Mouse (Mus musculus) right cerebral cortex, postnatal 14 days (tissue): Measurements from ENCODE around the gene Utrn.

Source experiments
- DNase-seq: peaks from one replicate; pipeline ENCODE4 v3.0.0; 2022

Utrn gene

DNA sequence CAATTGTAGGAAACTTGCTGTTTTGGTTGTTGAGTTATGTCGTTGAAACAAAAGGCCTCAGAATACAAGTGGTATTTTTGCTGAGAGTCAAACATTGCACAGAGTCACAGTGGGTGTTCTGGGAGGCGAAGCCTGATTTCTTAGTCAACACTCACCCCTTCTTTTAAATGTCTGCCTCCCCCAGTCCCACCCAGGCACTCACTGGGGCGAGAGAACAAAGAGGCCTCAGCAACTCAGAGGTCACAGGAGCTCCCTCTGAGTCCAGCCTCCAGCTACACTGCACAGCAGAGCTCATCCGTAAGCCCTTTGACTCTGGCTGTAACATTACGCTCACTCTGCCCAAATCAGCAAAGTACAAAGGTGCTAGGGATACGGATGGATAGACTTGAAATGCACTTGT lies 77.1 kb downstream of the Utrn start:
- no peak for DNase-seq

DNA sequence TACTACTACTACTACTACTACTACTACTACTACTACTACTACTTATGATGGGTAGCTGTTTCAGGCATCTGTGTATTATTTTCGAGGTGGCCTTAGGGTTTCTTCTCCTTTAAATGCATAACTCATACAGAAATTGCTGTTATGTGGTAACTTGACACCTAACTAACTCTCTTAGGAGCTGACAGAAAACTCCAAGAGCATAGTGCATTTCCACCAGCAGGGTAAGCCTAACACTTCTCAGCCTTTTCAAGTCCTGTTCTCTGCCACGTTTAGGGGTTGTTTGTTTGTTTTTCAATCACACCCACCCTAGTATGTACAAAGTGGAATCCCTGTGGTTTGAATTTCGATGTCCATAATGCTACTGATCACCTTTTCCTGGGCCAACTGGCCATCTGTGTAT lies 78.3 kb downstream of the Utrn start:
- no peak for DNase-seq

DNA sequence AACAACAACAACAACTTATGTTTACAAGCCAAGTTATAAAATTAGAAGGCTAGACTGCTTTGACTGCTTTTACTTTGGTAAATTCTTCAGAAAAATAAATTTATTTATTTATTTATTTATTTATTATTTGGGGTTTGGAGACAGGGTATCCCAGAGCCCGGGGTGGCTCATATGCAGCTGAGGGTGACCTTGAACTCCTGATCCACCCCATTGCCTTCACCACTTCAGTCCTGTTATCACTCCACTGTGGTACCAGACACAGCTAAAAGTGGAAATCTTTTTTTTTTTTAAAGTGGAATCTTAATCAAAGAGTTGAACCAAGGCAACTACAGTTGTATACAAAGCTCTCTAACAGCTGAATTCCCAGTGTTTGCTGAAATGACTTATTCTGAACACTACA lies 80.6 kb downstream of the Utrn start:
- no peak for DNase-seq

DNA sequence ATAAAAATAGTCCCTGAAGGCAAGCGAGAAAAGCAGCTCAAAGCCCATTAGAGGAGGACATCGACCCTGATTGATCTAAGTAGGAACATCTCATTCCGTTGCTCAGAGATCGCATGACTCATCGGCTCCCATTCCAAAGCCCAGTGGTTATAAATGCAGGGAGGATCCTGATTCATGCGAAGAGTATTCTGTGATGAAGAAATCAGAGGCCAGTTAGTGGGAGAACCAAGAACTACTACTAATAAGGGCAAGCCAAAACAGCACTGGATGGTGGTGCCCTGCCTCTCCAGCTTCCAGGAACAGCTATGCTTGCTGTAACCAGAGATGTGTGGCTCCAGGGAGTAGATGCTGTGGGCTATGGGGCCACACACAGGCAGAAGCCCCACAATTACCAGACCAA lies 81.2 kb downstream of the Utrn start:
- DNase-seq: no peak

DNA sequence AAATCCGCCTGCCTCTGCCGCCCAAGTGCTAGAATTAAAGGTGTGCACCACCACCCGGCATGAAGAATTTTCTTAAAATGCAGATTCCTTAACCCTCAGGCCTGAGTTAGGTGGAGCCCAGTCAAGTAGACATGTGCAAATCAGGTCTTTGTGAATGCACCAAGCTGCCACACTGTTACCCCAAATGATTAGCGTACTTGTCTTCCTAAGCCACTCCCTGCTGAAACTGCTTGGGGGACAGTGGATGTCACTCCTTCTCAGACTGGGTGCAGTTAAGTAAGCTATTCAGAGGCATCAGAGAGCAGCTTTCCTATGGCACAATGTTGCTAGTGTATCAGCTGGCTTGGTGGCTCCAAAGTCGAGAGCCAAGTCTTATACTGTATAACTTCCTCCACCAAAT lies 83.9 kb downstream of the Utrn start:
- no peak for DNase-seq

DNA sequence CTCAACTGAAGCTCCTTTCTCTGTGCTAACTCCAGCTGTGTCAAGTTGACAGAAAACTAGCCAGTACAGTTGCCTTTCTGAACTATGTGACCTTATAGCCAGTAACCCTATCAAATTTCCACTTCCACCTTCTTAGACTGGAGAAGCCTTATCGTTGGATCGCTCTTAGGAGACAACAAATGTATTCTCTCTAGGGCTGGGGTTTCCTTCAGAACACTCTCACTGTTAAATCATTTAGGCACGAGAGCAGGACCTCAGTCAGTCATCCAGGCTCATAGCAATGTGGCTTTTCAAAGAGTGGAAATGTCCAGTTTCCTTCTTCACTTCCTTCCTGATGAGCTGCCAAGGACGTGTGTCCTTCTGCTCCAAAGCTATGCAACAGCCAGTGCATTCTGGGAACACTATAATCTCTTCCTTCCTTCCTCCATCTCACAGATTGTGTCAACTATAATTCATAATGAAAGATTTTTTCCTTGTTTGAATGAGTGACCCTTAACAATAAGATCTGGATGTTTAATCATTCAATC lies 87.7 kb downstream of the Utrn start:
- DNase-seq: no peak

DNA sequence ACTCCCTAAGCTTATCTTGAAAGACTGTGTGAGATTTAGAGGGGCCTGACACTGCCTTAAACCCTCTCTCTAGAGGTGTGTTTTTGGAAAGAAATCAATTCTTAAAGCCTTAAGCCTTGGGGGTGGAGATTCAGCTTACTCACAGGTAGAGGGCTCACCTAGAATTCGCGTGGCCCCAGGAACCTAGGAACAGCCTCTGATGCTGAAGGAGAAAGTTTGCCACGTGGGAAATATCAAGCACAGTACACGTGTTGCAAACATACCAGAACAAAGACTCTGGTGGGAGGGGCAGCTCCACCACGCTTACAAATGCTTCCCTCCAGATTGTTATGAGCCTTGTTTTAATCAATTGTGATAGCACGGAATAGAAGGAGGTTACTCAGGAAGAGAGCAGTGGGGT lies 96.0 kb downstream of the Utrn start:
- no peak for DNase-seq

DNA sequence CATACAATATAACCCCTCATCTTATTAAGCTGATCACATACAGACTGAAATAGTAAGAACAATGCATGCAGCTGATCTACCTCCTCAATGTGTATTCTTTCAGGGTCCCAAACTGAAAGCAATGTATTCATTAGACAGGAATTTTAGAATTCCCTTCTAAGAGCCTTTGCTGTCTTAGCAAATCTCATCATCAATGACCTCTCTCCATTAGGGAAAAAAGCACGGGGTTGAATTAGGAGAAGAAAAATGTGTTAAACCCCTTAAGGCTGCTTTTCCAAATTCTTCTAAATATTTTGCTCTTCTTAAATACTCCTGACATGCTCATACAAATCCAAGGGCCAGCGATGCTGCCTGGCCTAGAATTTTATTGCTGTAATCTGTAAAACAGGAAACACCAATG lies 97.7 kb downstream of the Utrn start:
- DNase-seq: no peak

DNA sequence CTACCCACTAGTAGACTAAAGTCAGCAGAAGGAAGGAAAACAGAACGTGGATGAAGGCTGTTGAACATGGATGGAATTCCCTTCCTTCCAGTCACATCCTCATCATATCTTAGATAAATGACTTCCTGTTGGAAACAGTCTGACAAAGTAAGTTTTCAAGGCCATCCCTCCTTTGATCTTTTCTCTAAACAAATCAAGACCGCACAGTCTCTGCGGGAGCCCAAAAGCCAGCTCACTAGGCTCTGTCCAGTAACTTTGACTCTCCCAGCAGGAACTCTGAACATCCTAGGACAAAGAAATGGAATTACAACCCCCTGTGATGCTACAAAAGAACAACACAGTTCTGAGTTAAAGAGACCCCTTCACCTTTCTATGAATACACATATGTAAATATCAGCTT lies 106.5 kb downstream of the Utrn start:
- no peak for DNase-seq

DNA sequence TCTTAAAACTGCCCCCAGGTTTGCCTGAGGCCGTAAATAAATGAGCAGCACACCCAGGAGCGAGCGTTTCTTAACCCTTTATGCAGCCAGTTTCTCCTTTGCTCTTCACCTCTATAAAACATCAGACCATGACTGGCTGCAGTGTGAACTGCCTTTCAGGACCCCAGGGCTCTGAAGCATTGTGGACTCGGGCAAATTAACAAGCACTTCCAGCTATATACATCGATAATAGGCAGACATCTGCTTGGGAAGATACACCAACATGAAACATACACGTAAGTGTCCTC lies 110.5 kb downstream of the Utrn start:
- DNase-seq: no peak

DNA sequence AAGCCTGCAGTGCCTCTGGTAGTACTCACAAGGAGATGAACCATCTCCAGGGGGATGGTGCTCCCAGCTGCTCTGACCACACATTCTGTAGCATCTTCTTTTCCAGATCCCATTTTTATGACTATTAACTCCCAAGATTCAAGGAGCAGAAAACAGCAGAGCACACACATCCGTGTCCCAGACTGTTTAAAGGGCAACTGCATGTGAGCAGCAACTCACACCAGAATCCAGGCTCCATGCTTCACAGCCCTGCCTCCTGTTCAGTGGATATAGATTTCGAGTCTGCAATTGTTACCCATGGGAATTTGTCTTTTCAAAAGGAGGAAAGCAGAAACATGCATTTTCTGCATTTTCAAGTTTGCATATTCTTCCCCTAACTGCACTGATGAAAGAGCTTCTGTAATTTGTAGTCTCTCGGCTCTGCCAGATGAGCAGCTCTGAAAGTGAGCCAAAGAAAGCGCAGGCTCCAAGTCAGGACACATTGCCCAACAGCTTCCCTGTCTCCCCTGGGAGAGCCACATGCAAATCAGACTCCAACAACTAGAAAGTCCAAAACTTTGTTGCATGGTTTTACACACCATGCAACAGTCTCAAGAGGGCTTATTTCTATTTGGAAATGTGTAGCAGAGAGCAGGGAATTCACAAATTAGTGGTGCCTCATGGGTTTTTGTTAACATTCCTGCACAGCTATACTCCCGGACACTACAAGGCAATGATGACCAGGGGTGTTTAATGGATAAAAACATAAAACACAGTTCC lies 111.0 kb downstream of the Utrn start:
- no peak for DNase-seq

DNA sequence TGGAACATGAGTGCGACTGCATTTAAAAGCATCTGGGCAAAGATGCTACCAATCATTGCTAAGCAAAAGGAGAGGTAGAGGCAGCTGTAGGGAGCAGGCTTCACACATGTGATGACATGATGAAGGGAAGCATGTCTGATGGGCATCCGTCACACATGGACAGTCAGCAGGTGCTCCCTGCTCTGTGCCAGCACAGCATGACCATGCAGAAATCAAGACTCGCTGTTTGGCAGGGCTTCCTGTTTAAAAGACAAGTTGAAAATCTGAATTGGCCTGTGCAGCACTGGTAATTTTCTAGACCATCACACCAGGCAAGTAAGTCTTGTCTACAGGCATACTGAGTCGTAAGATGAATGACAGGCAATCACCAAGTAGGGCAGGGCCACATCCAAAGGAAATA lies 112.5 kb downstream of the Utrn start:
- DNase-seq: no peak

DNA sequence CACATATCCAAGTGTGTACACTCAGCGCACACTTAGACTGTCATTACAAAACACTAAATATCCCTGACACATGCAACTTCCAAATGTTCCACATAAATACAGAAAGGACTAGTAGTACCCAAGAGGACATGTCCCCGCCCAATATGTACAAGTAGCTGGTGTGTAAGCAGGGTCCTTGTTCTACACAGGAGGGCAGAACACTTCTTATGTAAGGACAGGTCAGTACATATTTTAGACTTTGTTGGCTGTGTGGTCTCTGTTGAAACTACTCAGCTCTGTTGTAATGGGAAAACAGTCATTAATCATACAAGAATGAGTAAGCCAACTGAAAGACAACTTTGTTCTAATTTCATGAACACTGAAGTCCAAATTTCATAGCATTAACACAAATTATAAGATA lies 114.3 kb downstream of the Utrn start:
- no peak for DNase-seq

DNA sequence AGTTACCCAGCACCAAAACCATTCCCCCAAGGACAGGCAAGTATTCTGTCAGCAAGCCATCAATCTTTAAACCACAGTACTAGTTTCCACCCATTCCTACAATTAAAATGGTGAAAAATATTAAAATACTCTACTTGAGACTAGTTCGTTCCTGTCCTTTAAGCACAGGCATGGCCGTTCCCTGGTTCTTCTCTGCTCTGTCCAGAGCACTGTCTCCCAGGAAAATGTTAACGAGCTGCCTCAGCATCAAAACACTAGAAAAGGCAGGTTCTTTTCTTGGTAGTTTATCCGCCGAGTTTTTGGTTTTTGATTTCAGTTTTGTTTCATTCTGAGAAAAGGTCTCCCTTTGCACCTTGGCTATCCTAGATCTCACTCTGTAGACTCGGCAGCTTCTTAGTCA lies 115.0 kb downstream of the Utrn start:
- DNase-seq: no peak

DNA sequence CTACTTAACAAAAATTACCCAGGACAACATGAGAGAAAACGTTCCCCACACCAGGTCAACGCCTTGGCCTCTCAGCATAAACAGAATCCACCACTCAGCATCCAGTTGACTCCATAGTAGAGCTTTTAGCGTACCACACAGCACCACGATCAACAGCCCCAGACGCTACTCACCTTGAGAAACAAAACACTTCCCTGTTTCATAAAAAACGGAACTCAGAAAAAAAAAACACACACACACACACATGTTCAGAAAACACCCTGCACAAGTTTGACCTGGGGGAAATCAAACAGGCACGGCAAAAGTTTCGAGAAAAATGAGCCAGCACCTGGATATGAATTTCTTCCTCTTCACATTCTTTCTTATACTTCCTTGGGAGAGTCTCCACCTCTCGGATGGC lies 125.4 kb downstream of the Utrn start:
- no peak for DNase-seq

DNA sequence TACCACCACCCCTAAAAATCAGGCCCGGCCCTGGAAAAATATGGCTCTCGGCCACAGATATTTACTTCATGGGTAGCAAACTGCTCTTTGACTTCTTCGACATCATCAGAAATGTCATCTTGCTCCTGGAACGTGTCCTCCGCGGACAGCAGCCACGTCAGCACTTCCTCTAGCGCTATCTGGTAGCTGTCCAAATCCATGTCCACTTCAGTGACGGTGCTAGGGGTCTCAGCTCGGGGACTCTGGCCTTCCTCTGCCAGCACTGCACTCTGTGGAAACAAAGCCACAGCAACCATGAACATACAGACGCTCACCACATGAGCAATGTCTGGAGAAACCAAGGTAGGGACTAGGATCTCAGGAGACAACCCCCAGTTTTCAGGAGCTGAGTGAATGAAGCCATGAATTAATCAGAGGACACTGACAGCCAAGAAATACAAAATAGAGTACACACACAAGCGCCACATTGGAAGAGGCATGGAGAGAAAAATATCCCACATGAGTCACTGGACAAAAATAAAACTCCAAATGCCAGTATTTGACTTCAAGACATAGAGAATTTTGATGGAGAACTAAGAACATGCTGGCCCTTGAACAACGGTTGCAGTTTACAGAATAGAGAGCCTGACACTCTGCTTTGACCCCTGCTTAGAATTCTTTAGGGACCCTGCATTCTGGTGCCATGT lies 129.7 kb downstream of the Utrn start:
- DNase-seq: no peak

DNA sequence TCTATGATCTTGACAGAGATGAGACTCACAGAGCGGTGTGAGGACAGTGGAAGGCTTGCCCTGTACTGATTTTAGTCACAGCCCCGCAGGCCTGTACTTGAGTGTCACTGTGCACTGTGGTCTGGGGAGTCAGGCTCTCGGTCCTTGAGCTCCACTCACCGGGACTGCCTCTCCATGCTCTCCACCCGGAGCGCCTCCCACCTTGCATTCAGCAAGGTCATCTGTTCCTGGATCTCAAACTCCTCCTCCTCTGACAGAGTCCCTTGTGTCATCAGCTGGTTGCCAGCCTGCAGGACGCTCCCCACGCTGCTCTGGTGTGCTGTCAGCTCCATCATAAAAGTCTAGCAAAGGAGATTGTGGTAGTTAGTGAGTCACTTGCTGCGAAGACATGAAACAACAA lies 131.2 kb downstream of the Utrn start:
- no peak for DNase-seq

DNA sequence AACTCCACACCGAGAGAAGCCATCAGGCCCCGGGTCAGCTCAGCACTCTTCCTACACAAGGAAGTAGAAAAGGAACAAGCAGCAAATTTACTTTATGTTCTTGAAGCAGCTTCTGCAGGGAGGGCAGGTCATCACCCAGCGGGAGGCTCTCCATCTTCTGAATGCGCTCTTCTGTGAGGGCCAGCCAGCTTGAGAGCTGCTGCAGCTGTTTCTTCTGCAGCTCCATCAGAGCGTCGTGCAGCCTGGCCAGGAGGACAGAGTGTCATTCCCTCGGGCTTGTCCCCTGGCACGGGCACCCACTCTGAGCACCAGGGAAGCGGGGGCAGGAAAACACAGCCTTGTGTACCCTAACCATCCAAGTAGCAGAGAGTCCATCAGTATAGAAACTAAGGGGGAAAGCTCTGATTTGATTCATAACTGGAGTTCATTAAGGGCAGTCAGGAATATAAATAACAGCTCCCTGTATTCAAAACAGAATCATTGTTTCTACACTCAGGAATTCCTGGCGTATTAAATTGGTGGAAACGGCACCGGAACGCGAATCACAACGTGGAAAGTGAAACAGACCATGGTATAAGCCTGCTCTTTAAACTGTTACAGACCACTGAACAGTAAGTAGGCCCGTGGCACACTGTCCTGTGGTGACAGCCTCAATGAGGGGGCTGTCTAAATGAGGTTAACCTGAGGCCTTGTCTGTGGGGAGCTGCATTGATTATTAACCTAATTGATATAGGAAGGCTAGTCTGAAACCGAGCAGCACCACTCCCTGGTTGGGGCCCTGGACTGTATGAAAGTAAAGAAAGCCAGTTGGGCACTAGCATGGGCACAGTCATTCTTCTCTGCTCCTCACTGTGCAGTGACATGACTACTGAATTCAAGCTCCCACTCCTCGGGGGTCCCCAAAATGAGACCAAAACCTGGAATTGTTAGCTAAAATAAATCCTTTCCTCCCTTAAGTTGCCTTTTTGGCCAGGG lies 132.0 kb downstream of the Utrn start:
- no peak for DNase-seq

DNA sequence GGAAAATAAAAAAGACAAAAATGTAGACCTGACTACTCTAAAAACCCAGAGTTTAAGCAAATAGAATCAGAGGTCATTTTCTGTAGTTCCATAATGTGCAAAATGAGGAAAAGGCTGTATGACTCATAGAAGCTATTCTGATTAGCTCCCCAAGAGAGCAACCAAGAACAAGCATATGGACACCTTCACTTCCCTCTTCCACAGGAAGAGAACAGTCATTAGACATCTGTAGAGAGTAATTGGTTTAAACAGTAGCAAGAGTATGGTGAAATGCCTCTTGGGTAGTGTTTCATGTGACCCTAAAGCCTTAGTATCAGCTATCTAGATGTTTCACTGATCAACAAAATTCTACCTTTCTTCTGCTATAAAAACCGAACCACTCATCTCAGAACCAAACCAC lies 133.5 kb downstream of the Utrn start:
- DNase-seq: no peak

DNA sequence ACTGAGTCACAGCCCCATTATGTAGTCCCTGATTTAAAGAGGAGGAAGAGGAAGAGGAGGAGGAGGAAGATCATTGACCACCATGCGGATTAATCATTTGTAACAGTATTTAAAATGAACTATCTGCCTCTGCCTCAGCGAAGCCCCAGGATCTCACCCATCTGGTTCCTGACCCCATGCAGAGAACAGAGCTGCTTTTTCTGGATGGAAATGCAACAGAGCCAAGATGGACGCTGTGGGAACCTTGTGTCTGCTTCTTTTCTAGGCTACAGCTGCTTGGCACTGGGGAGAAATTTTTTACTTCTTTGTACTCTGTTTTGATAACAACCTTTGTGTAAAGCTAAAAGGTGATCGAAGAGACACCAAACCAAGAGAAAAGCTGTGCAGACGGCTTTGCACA lies 137.7 kb downstream of the Utrn start:
- no peak for DNase-seq

DNA sequence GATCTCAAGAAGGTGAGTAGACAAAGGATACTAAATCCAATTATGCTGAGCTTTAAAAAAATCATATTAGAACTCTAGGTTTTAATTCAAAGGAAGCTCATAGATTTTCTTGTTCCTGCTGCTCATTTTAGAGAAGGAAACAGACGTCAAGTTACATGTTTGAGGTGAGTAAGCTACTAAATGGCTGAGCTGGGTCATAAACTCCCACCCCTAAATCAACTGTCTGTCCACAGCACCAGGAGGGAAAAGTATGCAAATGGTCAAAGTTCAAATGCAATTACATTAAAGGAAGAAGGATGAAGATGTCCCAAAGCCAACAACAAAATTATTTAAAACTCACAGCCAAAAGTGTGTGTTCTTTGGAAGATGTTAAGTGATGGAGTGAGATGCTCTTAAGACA lies 139.5 kb downstream of the Utrn start:
- no peak for DNase-seq

DNA sequence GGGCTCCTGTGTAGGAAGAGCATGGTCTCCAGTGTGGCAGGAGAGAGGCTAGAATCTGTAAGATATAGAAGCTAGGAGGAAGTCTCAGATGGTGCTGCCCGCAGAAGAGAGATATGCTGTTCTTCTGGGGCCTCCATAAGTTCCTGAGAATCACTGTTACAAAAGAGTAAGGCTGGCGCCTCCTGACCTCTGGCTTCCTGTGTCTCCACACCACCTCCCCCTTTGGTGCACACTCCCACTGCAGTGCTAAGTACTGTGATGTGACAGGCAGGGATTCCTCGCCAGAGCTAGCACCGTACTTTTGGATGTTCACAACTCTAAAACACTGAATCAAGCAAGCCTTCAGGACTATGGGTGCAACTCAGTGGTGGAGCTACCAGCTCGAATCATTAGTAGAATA lies 140.1 kb downstream of the Utrn start:
- no peak for DNase-seq

DNA sequence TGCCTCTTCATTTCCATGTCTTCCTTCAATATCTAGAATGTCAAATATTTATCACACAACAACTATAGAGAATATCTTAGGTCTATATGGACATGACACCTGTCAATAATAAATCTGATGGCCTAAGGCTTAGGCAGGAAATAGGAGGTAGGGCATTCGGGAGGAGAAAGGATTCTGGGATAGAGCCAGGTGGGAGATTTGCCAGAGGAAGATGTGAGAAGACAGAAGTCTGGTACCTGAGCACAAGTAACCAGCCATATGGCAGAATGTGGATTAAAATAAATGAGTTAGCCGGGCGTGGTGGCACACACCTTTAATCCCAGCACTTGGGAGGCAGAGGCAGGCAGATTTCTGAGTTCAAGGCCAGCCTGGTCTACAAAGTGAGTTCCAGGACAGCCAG lies 141.3 kb downstream of the Utrn start:
- DNase-seq: no peak
